Mouse (Mus musculus) retina, embryonic 14.5 days (tissue): ENCODE data around the gene Git1.

ENCODE experiments used
- DNase-seq: peaks from one replicate; pipeline ENCODE4 v3.0.0-alpha.2; 2015; ENCODE audit warnings: low spot score

Gene Git1

DNA sequence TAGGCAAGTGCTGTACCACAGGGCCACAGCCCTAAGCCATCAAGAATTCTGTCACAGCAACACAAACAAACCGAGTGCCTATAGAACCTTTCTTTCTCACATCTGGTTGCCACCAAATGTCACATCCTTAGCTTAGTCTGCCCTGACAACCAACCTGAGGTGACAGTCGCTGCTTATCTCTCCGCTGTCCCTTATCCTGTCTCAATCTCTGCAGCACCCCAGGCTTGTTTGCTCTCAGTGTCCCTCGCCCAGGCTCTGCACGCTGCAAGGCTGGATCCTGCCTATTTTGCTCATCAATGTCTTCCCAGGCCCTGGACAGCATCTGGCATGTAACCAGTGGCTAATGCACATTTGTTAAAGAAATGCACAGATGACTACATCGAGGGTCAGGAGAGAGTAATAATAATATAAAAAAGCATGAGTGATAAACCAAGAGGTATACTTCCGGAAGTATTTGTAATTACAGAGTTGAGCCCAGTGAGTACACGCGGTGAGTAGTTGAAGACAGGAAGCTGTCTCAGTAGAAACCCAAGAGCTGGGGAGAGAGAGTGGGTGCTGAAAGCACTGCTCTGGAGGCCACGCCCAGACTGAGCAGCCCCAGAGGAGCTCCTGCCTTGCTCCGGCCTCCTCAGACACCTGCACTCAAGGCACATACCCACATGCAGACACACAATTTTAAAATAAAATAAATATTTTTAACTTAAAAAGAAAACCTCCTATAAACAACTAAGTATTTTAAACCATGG, 9.7 kb upstream of the Git1 start:
- no peak for DNase-seq

DNA sequence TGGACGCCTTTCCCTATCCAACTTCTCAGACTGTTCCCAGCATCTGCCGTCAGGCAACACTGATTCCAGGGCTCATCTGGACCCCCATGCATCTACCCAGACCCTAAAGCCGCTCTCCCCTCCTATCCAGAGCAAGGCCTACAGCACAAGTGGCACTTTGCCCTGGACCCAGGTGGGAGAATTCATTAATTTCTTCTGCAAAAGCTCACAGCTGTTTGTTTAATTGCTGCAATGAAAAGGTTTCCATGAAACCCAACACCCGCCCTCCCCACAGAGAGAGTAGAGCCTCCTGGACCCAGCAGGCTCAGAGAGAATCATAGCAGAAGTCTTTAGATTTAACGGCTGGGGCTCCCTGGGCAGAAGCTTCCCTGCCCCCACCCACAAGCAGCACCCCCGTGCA, 8.1 kb upstream of the Git1 start:
- DNase-seq: no peak

DNA sequence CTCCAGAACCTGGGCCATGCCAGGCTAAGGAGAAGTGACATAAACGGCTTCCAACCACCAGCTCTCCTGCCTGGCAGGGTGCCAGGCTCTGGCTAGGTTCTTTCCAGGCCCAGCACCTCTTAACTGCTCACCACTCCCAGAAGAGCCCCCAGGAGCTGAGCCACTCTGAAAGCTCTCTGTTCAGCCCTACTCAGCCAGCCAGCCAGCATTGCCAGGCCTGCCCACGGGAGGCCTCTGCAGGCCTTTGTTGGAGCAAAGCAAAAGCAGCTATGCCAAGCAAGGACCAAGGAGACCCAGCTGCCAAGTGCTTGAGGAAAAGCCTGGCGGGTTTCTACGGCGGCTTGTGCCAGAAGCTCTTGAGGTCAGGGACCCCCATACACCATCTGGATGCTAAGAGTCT, 6.6 kb upstream of the Git1 start:
- no peak for DNase-seq

DNA sequence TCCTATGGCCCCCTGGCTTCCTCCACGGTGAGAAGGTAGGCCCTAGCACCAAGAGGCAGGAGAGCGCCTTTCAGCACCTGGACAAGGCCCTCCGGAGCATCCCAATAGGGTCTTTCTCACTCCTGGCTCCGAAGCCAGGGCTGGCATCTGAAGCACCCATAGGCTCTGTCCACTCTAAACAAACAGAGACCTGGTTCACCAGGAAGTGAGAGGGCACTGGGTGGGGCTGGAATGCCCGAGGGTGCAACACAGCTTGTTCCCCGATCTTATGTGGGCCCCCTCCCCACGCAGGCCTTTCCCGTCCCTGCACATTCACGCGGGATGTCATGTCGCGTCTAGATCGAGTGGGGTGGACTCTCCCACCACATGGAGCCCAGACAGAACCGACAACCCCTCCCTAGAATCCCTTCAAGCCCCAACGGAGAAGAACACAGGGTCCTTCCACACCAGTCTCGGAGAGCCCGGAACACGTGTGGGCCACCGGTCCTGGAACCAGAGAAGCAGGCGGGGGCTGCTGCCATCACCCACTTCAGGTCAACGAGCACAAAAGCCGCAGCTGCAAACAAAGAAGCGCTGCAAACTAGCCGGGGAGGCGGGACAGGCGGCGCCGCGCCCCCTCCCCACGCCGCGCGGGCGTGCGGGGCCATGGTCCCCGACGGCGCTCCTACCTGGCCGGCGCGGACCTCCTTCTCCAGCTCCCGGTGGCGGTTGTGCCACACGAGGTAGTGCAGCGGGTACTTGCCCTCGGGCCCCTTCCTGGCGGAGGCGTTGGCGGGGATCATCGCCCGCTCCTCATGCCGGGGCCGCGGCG, 4.4 kb upstream of the Git1 start:
- peak; percentile 35 for DNase-seq

DNA sequence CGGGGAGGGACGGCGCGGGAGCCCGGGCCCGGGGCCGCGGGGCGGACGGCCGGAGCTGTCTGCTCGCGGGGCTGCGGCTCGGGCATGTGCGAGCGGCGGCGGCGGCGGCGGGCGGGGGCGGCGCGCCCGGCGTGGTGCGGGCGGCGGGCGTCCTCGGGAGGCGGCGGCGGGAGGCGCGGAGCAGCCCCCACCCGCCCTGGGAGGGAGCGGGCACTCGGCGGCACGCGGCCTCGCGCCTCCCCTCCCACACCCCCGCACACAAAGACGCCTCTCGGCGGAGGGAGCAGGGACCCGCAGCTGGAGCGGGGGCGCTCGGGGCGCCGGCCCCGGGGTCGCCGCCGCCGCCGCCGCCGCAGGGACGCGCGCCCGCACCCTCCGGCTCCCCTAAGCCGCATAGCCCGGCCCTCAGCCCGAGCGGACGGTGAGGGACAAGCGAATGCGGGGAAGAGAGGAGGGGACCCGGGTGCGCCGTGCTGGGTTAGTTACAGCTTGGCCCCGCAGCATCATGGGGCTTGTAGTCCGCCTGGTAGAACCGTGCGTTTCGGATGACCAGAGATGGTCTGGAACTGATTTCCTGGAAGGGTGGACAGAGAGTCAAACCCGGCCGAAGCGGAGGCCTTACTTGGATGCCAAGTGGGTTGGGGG, 3.6 kb upstream of the Git1 start, which contains the start of gene Ankrd13b:
TSS of gene Ankrd13b (minus strand) at position 88 of the 645 bp plus-strand sequence.
- DNase-seq: peak; percentile 86

DNA sequence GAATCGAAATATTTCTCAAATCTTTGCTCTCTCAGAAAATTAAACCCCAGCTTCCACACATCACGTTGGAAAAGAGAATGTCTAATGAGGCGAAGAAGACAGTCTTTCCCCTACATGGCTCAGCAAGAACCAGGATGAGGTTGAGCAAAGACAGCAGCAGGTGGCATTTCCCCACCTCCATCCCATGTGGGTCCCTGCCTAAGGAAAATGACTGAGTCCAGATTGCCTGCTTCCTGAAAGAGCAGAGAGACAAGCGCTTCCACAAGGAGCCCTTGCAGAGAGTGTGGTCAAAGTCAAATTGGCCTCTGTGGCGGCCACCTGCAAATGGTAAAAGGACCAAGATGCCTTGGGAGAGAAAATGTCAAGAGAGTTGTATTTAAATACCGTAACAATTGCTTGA, 2.9 kb upstream of the Git1 start:
- no peak for DNase-seq

DNA sequence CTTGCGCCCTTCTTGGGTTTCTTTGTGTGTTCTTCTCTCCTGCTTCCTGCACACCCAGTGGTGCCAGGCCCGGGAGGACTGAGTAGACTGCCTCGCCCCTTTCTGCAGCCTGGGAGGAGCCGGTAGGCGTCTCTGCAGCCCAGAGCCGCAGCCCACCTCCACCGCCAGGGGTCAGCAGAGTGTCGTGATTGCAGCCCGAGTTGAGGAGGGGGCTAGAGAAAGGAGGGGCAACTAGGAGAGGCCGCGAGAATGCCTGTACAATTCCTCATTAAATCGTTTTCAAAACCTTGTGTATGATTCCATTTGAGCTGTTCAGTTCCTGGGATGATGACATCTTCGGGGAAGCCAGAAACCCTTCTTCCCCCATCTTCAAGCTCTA, 2.2 kb upstream of the Git1 start:
- peak; percentile 98 for DNase-seq

DNA sequence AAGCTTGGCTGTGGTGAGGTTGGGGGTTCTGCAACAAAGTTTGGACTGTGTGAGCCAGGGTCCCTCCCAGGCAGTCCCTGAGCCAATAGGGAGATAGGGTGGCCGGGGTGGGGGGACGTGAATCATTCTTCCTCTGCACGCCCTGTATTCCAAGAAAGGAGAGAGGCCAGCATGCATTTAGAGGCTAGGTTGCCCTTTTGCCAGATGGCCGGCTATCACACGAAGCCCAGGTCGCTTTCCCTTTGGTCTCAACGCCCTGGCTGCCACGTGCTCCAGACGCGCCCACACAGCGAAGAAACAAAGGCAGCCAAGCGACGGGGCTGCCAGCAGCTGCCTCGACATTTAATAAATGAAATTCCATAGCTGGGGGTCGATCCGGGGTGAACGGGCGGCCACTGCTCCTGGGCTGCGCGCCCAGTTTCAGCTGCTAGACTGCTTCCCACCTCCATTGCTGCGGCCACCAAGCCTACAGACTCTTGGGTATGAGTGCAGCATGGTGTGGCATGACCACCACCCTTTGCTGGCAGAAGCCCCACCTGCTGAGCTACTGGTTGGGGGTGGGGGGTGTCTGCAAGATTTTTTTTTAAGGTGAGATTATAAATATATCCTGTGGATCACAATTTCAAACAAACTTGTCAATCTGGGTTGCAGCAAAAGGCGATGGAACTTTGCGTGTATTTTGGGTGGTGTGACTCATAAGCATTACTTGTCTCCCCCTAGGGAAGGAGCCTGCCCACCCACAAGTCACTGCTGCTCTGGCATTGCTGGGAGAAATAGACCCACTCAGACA, 1.7 kb upstream of the Git1 start:
- peak; percentile 29 for DNase-seq

DNA sequence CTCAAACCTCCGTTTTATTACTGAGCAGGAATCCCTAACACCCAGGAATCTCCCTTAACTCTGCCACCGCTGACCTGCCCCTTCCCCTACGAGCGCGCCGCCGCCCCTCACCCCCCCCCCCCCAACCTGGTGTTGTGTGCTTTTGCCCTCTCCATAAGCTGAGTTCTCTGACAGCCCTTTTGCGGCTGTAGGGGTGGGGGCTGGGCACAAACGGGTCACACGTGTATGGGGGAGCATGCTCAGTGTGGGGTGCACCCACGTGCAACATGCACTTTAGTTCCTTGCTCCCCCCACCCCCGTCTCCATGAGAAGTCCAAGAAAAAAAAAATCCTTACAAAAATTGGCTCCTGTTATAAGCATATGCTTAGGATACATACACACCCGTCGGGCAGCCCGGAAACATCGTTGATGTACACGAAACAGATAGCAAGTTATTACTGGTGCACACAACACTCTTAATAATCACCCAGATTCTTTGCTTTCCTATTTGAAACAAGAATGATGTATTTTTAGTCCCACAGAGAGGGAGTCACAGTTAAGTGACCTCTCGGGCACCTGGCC, 971 bp upstream of the Git1 start:
- DNase-seq: no peak

DNA sequence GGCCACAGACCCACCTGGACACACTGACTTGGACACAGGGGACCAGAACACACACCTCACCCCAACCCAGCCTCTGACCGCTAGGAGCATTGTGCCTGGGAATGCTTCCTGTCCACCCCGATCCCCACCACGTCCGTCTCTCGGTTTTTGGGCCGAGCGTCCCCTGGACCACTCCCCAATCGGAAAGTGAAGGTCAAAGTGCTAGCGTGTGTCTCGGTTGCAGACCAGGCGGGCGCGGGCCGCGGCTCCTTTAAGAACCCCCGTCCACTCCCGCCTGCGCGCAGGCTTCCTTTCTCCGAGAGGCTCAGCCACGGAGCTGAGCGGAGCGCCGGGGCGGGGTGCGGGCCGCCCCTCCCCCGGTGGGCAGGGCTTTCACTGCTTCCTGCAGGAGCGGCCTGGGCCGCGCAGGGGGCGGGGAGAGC, 440 bp upstream of the Git1 start:
- DNase-seq: peak; percentile 92

DNA sequence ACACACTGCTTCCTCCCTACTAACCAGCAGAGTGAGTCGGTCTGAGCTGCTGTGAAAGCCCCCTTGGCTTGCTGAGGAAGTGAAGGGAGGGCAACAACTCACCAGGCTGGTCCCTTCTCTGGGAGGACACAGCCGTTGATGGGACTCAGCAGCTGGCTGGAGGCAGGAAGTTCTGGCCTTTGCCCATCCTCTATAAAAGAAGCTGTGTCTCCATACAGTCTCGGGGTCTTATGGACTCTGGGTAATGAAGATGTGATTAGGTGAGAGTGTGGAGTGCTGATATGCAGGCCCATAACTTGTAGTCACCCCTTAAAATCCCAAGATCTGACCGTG, 948 bp downstream of the Git1 start:
- no peak for DNase-seq

DNA sequence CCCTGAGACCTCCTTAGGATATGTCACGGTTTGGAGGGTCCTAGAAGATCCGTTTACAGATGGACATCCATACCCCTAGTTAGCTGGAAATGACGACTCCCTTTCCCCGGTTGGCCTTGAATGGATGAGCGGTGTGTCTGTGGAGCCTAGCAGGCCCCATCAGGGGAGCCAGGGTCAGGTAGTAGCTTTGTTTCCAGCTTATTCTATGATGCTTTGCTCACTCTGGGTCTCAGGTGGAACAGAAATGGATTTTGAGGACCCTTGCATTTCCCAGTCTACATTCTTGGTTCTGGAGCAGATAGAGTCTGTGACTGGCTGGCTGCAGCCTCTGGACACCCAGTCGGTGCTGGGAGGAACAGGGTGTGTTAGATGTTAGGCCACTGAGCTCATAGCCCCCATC, 1.4 kb downstream of the Git1 start:
- no peak for DNase-seq

DNA sequence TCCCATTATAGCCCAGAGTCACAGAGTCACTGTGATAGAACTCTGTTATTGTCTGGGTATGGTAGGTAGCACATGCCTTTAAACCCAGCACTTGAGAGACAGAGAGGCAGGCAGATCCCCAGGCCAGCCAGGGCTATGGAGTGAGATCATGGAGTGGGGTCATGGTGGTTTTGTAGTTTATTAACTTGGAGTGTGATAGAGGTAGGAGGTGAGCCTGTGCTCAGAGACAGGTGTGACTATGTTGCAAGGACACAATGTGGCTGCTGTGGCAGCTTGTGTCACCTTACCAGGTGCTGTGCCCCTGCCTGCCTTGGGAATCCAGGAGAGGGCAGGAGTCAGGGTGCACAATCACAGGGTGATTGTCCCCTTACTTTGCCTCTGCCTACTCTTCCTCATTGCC, 2.1 kb downstream of the Git1 start:
- no peak for DNase-seq

DNA sequence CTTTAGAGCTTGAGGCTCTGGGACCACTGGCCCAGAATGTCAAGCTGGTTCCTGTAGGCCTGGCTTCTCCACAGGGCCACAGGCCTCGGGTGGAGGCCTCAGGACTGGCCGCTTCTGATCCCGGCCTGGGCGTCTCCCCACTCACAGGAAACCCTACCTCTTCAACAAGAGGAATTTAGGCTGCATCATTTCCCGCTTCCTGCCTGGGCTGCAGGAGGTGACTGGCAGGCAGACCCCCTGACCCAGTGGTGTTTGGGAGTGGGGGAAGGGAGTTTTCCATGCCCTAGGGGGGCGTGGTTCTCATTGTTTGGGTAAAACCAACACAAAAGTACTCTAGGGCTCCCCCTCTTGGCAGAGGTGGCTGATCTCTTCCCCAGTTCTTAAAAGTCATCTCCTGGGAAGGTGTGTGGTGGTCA, 4.0 kb downstream of the Git1 start:
- peak; percentile 87 for DNase-seq

DNA sequence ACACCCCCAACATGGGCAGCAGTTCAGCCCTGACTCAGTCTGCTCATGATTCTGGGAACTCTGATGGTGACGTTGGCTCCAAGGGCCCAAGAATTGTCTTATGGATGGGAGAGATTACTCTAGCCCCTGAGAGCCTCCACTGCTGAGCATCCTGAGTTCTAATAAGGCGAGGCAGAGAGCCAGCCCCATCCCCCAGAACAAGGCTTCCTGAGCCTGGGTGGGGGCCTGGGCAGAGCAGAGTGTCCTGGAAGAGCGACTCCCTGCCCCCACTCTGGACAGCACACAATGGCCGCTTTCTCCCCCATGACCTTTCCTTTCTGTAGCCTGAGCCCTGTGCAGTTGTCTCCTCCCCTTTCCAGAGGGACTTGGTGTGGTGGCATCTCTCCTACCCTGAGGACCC, 4.5 kb downstream of the Git1 start:
- peak; percentile 17 for DNase-seq

DNA sequence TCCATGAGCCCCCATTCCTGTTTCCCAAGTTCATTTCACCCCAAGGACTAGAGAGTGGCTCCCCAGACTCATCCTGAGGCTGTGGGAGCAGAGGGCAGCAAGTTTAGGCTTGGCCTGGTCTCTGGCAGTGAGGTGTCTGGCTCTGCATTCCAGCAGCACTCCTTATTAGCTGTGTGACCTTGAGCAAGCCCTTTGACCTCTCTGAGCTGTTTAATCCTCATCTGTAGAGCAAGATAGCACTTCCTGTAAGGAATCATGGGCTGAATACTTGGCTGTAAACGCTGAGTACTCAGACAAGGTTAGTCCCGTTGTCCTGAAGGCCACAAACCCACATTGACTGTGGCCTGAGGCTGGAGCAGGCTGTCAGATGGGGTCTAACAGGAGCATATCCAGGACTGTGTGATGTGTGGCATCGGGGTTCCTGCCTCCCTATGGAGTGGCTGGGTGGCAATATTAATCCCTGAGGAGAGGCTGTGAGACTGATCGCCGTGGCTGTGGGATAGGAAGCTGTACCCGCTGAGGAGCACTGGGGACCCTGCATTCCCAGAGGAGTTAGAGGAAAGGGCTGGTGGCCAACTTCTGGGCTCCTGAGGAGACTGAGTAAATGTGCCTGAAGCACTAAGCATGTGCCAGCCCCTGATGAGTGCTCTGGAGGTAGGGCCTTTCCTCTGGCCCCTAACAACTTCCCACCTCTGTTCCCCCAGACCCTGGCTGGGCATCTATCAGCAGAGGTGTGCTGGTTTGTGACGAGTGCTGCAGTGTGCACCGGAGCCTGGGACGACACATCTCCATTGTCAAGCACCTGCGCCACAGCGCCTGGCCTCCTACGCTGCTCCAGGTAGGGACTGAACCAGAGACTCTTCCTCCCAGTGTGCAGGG, 5.1 kb downstream of the Git1 start:
- peak; percentile 21 for DNase-seq

DNA sequence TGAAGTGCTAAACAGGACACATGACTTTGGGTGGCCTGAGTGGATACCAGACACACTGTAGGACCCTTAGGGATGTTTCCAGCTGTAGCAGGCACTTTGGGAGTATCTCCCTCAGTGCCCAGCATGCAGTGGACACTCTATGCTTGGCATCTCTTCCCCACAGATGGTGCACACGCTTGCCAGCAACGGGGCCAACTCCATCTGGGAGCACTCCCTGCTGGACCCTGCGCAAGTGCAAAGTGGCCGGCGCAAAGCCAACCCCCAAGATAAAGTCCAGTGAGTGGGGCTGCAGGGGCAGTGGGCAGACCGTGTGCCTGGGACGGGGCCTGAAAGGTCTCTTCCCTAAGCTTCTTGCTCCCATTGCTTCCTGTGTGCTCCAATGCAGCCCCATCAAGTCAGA, 6.0 kb downstream of the Git1 start:
- no peak for DNase-seq

DNA sequence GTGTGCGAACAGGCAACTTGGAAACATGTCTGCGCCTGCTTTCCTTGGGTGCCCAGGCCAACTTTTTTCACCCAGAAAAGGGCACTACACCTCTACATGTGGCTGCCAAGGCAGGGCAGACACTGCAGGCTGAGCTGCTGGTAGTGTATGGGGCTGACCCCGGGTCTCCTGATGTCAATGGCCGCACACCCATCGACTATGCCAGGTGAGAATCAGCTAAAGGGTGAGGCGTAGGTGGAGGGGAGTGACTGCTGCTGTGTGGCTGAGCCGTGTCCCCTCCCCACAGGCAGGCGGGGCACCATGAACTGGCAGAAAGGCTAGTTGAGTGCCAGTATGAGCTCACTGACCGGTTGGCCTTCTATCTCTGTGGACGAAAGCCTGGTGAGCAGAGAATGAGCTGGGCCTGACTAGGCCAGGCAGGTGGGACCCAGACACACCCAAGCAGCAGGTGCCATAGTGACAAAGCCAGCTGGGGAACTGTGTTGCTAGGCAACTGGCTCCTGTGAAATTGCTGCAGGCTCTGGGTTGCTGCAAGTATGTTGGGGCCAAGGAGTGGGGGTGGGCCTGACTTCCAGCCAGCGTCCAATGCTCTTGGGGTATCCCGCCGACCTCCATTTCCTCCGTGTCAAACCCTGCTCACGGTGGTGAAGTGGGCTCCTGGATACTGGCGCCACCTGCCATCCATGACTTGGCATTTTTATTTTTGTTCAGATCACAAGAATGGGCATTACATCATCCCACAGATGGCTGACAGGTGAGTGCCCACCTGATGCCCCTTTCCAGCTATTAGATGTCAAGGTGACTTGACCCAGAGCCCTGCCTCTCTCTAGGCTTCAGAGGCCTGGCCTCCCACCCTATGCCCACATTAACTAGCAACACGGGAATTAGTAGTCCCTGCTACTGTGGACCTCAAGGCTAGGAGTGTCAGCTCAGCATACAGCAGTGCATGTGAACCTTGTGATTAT, 7.3 kb downstream of the Git1 start:
- DNase-seq: peak; percentile 16

DNA sequence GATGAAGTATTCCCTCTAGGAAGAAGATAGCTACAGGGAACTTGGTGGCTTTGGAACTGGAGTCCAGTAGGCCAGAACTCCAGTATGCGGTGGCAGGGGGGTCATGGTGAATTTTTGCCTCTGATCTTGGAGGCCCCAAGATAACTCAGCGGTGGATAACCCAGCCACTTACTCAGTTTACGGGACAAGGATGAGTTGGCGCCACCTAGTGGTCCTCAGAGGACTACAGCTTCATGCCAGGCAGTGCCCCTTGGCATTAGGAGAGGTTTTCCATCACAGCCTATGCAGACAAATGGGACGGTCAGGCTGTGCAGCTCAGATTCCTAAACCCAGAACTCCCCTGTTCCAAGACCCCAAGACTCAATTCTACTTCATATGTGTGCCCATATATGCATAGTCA, 8.0 kb downstream of the Git1 start:
- DNase-seq: peak; percentile 91

DNA sequence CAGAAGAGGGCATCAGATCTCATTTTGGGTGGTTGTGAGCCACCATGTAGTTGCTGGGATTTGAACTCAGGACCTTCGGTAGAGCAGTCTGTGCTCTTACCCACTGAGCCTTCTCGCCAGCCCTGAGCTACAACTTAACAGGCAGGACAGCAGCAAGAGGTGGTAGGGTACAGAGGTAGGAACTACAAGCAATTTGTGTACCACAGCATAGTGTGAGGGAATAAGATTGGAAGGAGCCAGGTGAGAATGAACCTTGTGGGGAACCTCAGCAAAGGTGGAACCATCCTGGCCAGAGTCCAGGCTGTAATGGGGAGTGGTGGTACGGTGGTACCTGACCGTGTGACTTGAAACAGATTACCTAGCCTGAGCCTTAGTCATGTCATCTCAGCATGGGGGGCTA, 8.6 kb downstream of the Git1 start:
- DNase-seq: no peak
